Mouse (Mus musculus): ENCODE results near the gene Dspp.

GRCm38 (mm10) chr5:104187281-104187680 lies 16.8 kb downstream of the Dspp start:
- TF ChIP-seq CTCF (IDR thresholded peaks at IDR 0.05; ENCODE audit: low read depth, low read length) (no peak), GATA1 (IDR thresholded peaks at IDR 0.05; ENCODE audit: borderline replicate concordance, low read length) (no peak), TAL1 (conservative IDR thresholded peaks at IDR 0.05; ENCODE audit: low read depth, low read length) (no peak)
